Mouse (Mus musculus) forebrain, embryonic 16.5 days (tissue): Measurements from ENCODE around the gene Ccdc85a. TPM values are rescaled to one million over a fixed set of nuclear protein-coding genes. Genes with fewer than 3 reads are reported as not detected.
"Not testable (repeated sequence)": the region's sequence is repeated elsewhere in the genome, so short reads cannot be mapped to it uniquely, and the experiment has no call there.

Experiments used
- ATAC-seq: fragments of 200-750 bp; cut with Nextera tagmentation; 2 replicates; pipeline ENCODE4 v1.8.0; 2017; ENCODE audit warnings: mild to moderate bottlenecking, moderate library complexity
- H3K27ac ChIP-seq: fragments of 300-500 bp; sonication (generic); 2 replicates; pipeline ENCODE4 v1.5.1; 2014; ENCODE audit warnings: low read length, control low read depth
- H3K27me3 ChIP-seq: fragments of 300-500 bp; sonication (generic); replicated peaks from 2 replicates; pipeline ENCODE4 v1.6.1; 2014; ENCODE audit warnings: low read length; ENCODE audit not compliant: control insufficient read depth, insufficient read depth
- H3K36me3 ChIP-seq: fragments of 300-500 bp; sonication (generic); 2 replicates; pipeline ENCODE4 v1.6.1; 2014; ENCODE audit not compliant: control insufficient read depth, insufficient read depth
- H3K4me1 ChIP-seq: fragments of 300-500 bp; sonication (generic); replicated peaks from 2 replicates; pipeline ENCODE4 v1.6.1; 2014; ENCODE audit warnings: low read length; ENCODE audit not compliant: control insufficient read depth, insufficient read depth
- H3K4me2 ChIP-seq: fragments of 300-500 bp; sonication (generic); 2 replicates; pipeline ENCODE4 v1.6.1; 2014; ENCODE audit warnings: mild to moderate bottlenecking, low read length, control low read depth
- H3K4me3 ChIP-seq: fragments of 300-500 bp; sonication (generic); replicated peaks from 2 replicates; pipeline ENCODE4 v1.5.1; 2014; ENCODE audit warnings: mild to moderate bottlenecking, low read length, control low read depth
- H3K9ac ChIP-seq: fragments of 300-500 bp; sonication (generic); replicated peaks from 2 replicates; pipeline ENCODE4 v1.6.1; 2014; ENCODE audit warnings: low read depth, low read length, control low read depth
- H3K9me3 ChIP-seq: fragments of 300-500 bp; sonication (generic); 2 replicates; pipeline ENCODE4 v1.6.1; 2016; ENCODE audit warnings: low read length; ENCODE audit not compliant: control insufficient read depth
- WGBS: fragments of 180-500 bp; shearing (Covaris S2); extraction: QIAGEN DNeasy Blood & Tissue Kit; methylation state at CpG from one replicate; pipeline ENCODE4 v1.1.7; 2014; 5-methylcytosine and 5-hydroxymethylcytosine counted together
- polyA plus RNA-seq: library from polyadenylated mRNA; unstranded; fragments of >200 nt; fragmentation: Nextera tagmentation; extraction: Ambion mirVana; gene quantifications from 2 replicates; pipeline ENCODE4 v1.2.1, GENCODE M21; 2015

Gene Ccdc85a
- polyA plus RNA-seq, 1 experiment from 2014 or later = 28.7 TPM

- Histone ChIP-seq H3K9me3 (no peaks in the 10 kb centered on the region), H3K27ac (no peak overlapping the region)
- WGBS = 48% methylated on average over 2 of the region's 2 CpGs
These were observed 218.2 kb downstream of the Ccdc85a start for GRCm38 (mm10) chr11:28365929-28366244.

GRCm38 (mm10) chr11:28365209-28365928 lies 218.8 kb downstream of the Ccdc85a start:
- Histone ChIP-seq H3K4me3 (peak overlapping the region; percentile 42), H3K4me1 (peaks cover 11% of the 10 kb centered on the region), H3K9ac (peak overlapping the region; percentile 65), H3K27ac (peak overlapping the region; percentile 8; the same call in 1 of the 2 replicates), H3K9me3 (no peaks in the 10 kb centered on the region), H3K27me3 (no peaks in the 10 kb centered on the region), H3K36me3 (no peaks in the 10 kb centered on the region), H3K4me2 (peak overlapping the region; percentile 60)
- peak; percentile 96 for ATAC-seq
- 3% methylated on average over 26 of the region's 26 CpGs for WGBS

More at GRCm38 (mm10) chr11:28365929-28366244, 218.2 kb downstream of the Ccdc85a start:
- Histone ChIP-seq H3K27me3 (no peaks in the 10 kb centered on the region), H3K36me3 (no peaks in the 10 kb centered on the region), H3K4me1 (peaks cover 11% of the 10 kb centered on the region), H3K9ac (peak overlapping the region; percentile 65), H3K4me3 (peak overlapping the region; percentile 42), H3K4me2 (peak overlapping the region; percentile 60)
- ATAC-seq = peak; percentile 31

- Histone ChIP-seq H3K4me3 (no peak overlapping the region), H3K4me1 (no peaks in the 10 kb centered on the region), H3K4me2 (no peak overlapping the region), H3K9me3 (no peaks in the 10 kb centered on the region), H3K36me3 (no peaks in the 10 kb centered on the region), H3K27me3 (no peaks in the 10 kb centered on the region), H3K9ac (no peak overlapping the region), H3K27ac (no peak overlapping the region)
- no peak for ATAC-seq
- 89% methylated on average over 2 of the region's 2 CpGs for WGBS
These were observed 240.7 kb downstream of the Ccdc85a start for GRCm38 (mm10) chr11:28343465-28343864.

GRCm38 (mm10) chr11:28341887-28342286 lies 242.2 kb downstream of the Ccdc85a start:
- H3K4me1 ChIP-seq = no peaks in the 10 kb centered on the region
- no peaks in the 10 kb centered on the region for H3K27me3 ChIP-seq
- WGBS = 80% methylated on average over 5 of the region's 5 CpGs
- no peak overlapping the region for H3K27ac ChIP-seq
- no peaks in the 10 kb centered on the region for H3K9me3 ChIP-seq
- no peak overlapping the region for H3K9ac ChIP-seq
- no peak for ATAC-seq
- H3K36me3 ChIP-seq = no peaks in the 10 kb centered on the region
- H3K4me2 ChIP-seq = no peak overlapping the region
- H3K4me3 ChIP-seq = no peak overlapping the region

- not testable (repeated sequence) for H3K36me3 ChIP-seq, ATAC-seq, H3K9me3 ChIP-seq, H3K4me1 ChIP-seq, H3K9ac ChIP-seq, H3K27me3 ChIP-seq, H3K4me3 ChIP-seq, H3K4me2 ChIP-seq, H3K27ac ChIP-seq
- WGBS = 95% methylated on average over 40 of the region's 45 CpGs
These were observed 244.6 kb downstream of the Ccdc85a start, which contains the start of gene Gm6685 for GRCm38 (mm10) chr11:28339224-28340150. TSS of gene Gm6685 (minus strand) at chr11:28339867.

Other genes with a start within 250 kb of the Ccdc85a start
- gene Gm6685, start 244.5 kb downstream of the Ccdc85a start, polyA plus RNA-seq = not detected in 2 replicates